Mouse (Mus musculus) spleen, adult 2 months (tissue): Measurements from ENCODE around the gene Rhbdd1.

ENCODE experiments used
- CTCF ChIP-seq: fragments of 200-500 bp; IDR thresholded peaks from 2 replicates; pipeline ENCODE4 v1.5.1; 2011; ENCODE audit warnings: mild to moderate bottlenecking, inconsistent platforms; ENCODE audit not compliant: insufficient read depth, insufficient read length, insufficient replicate concordance; ENCODE audit errors: extremely low read depth
- POLR2A ChIP-seq: fragments of 200-500 bp; IDR thresholded peaks from 2 replicates; pipeline ENCODE4 v1.6.1; 2011; ENCODE audit warnings: low read depth, low read length, inconsistent platforms

DNA sequence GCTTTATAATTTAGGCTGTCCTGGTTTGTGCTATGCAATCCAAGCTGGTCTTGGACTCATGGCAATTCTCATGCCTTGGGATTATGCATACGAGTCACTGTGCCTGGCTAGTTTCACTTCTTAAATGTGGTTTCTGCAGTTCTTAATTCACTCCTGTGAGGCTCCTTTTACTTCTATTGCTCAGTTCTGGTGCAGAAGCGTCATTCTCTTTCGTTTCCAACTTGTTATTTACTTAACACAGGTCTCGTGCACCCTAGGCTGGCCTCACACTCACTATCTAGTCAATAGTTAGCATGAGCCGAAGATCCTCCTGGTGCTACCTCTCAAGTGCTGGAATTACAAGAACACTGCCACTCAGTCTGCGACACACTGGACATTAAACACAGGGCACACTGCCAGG lies 152.6 kb downstream of the Rhbdd1 start:
- TF ChIP-seq CTCF = no peak
- no peak for TF ChIP-seq POLR2A
